Mouse (Mus musculus): ENCODE measurements around the gene Oat. TPM values are rescaled to one million over a fixed set of nuclear protein-coding genes. Genes with fewer than 3 reads are reported as not detected.

The Oat gene
- total RNA-seq (2014; rRNA removed) (99.1 and 101 TPM in 2 replicates), polyA plus RNA-seq (2015; fragmentation: Nextera tagmentation; extraction: Ambion mirVana) (123 and 129 TPM in 2 replicates)

GRCm38 (mm10) chr7:132576116-132576650 lies at the start of gene Oat:
Gene Oat (minus strand): TSS chr7:132576398.
- under 1% methylated on average over 48 of the region's 49 CpGs for WGBS
- DNase-seq (ENCODE audit: low spot score) (peak; percentile 97), ATAC-seq (peak; percentile 96)
- Histone ChIP-seq H3K9ac (replicated peaks; ENCODE audit: low read length) (peak within 1 kb of the TSS; percentile 61), H3K4me3 (ENCODE audit: low read length) (peak within 1 kb of the TSS; percentile 60), H3K4me2 (ENCODE audit: low read depth, low read length) (peak within 1 kb of the TSS; percentile 72), H3K27me3 (ENCODE audit: insufficient read depth, low read length) (no peaks in the 10 kb centered on the region), H3K36me3 (ENCODE audit: insufficient read depth, low read length) (no peaks in the 10 kb centered on the region), H3K27ac (peak within 1 kb of the TSS; percentile 93), H3K4me1 (ENCODE audit: insufficient read depth, low read length) (0 out of 2 replicates have a peak, but pooled peaks cover 5% of the 10 kb centered on the region), H3K9me3 (ENCODE audit: low read length) (peaks cover 3% of the 10 kb centered on the region; the same call in 1 of the 2 replicates)
- TF ChIP-seq CTCF (IDR thresholded peaks at IDR 0.05; ENCODE audit: low read depth), result no peak; the same call in 1 of the 2 replicates

GRCm38 (mm10) chr7:132624161-132624560 lies 48.0 kb upstream of the Oat start:
- Histone ChIP-seq H3K4me2 (ENCODE audit: low read depth, low read length) (no peak overlapping the region), H3K27me3 (ENCODE audit: insufficient read depth, low read length) (no peaks in the 10 kb centered on the region), H3K4me1 (ENCODE audit: insufficient read depth, low read length) (no peaks in the 10 kb centered on the region), H3K9ac (replicated peaks; ENCODE audit: low read length) (no peak overlapping the region), H3K4me3 (ENCODE audit: low read length) (no peak overlapping the region), H3K27ac (no peak overlapping the region), H3K9me3 (ENCODE audit: low read length) (no peaks in the 10 kb centered on the region), H3K36me3 (ENCODE audit: insufficient read depth, low read length) (no peaks in the 10 kb centered on the region)
- no peak for TF ChIP-seq CTCF (IDR thresholded peaks at IDR 0.05; ENCODE audit: low read depth)
- no peak for DNase-seq (ENCODE audit: low spot score)
- WGBS, result 78% methylated on average over 10 of the region's 10 CpGs
- ATAC-seq, result no peak

- Histone ChIP-seq H3K36me3 (ENCODE audit: insufficient read depth, low read length) (no peaks in the 10 kb centered on the region), H3K4me2 (ENCODE audit: low read depth, low read length) (no peak overlapping the region), H3K4me3 (ENCODE audit: low read length) (no peak overlapping the region), H3K27me3 (ENCODE audit: insufficient read depth, low read length) (no peaks in the 10 kb centered on the region), H3K9ac (replicated peaks; ENCODE audit: low read length) (no peak overlapping the region), H3K27ac (no peak overlapping the region), H3K4me1 (ENCODE audit: insufficient read depth, low read length) (no peaks in the 10 kb centered on the region), H3K9me3 (ENCODE audit: low read length) (no peaks in the 10 kb centered on the region)
- no peak for ATAC-seq
- WGBS, result 88% methylated on average over 15 of the region's 15 CpGs
- no peak for TF ChIP-seq CTCF (IDR thresholded peaks at IDR 0.05; ENCODE audit: low read depth)
- DNase-seq (ENCODE audit: low spot score), result no peak
These were observed 44.0 kb upstream of the Oat start for GRCm38 (mm10) chr7:132619975-132620918.

GRCm38 (mm10) chr7:132619549-132619948 lies 43.4 kb upstream of the Oat start:
- Histone ChIP-seq H3K27ac (no peak overlapping the region), H3K4me3 (ENCODE audit: low read length) (no peak overlapping the region), H3K27me3 (ENCODE audit: insufficient read depth, low read length) (no peaks in the 10 kb centered on the region), H3K36me3 (ENCODE audit: insufficient read depth, low read length) (no peaks in the 10 kb centered on the region), H3K9me3 (ENCODE audit: low read length) (no peaks in the 10 kb centered on the region), H3K9ac (replicated peaks; ENCODE audit: low read length) (no peak overlapping the region), H3K4me1 (ENCODE audit: insufficient read depth, low read length) (no peaks in the 10 kb centered on the region), H3K4me2 (ENCODE audit: low read depth, low read length) (no peak overlapping the region)
- no peak for TF ChIP-seq CTCF (IDR thresholded peaks at IDR 0.05; ENCODE audit: low read depth)
- WGBS, result 91% methylated on average over 8 of the region's 8 CpGs
- DNase-seq (ENCODE audit: low spot score) (no peak), ATAC-seq (no peak)

GRCm38 (mm10) chr7:132617021-132617564 lies 40.9 kb upstream of the Oat start:
- WGBS, result 90% methylated on average over 5 of the region's 5 CpGs
- Histone ChIP-seq H3K27me3 (ENCODE audit: insufficient read depth, low read length) (no peaks in the 10 kb centered on the region), H3K9me3 (ENCODE audit: low read length) (no peaks in the 10 kb centered on the region), H3K27ac (no peak overlapping the region), H3K9ac (replicated peaks; ENCODE audit: low read length) (no peak overlapping the region), H3K4me2 (ENCODE audit: low read depth, low read length) (no peak overlapping the region), H3K4me1 (ENCODE audit: insufficient read depth, low read length) (no peaks in the 10 kb centered on the region), H3K4me3 (ENCODE audit: low read length) (no peak overlapping the region), H3K36me3 (ENCODE audit: insufficient read depth, low read length) (no peaks in the 10 kb centered on the region)
- no peak for TF ChIP-seq CTCF (IDR thresholded peaks at IDR 0.05; ENCODE audit: low read depth)
- ATAC-seq (no peak), DNase-seq (ENCODE audit: low spot score) (no peak)

GRCm38 (mm10) chr7:132616391-132616790 lies 40.2 kb upstream of the Oat start:
- ATAC-seq (no peak), DNase-seq (ENCODE audit: low spot score) (no peak)
- no peak overlapping the region for H3K4me2 ChIP-seq (ENCODE audit: low read depth, low read length)

More at GRCm38 (mm10) chr7:132616391-132616790, 40.2 kb upstream of the Oat start:
- Histone ChIP-seq H3K9me3 (ENCODE audit: low read length) (no peaks in the 10 kb centered on the region), H3K27ac (no peak overlapping the region), H3K27me3 (ENCODE audit: insufficient read depth, low read length) (no peaks in the 10 kb centered on the region), H3K36me3 (ENCODE audit: insufficient read depth, low read length) (no peaks in the 10 kb centered on the region), H3K4me1 (ENCODE audit: insufficient read depth, low read length) (no peaks in the 10 kb centered on the region), H3K9ac (replicated peaks; ENCODE audit: low read length) (no peak overlapping the region), H3K4me3 (ENCODE audit: low read length) (no peak overlapping the region)
- TF ChIP-seq CTCF (IDR thresholded peaks at IDR 0.05; ENCODE audit: low read depth), result no peak
- 35% methylated on average over 6 of the region's 6 CpGs for WGBS
